Mouse (Mus musculus): ENCODE results near the gene Hbq1b. TPM values are rescaled to one million over a fixed set of nuclear protein-coding genes. Genes with fewer than 3 reads are reported as not detected.
"Not testable (repeated sequence)": the region's sequence is repeated elsewhere in the genome, so short reads cannot be mapped to it uniquely, and the experiment has no call there.

Hbq1b gene
- polyA plus RNA-seq (2012; rRNA removed), result 1.9 and 2.1 TPM in 2 replicates

- H3K4me1 ChIP-seq (ENCODE audit: control insufficient read depth, insufficient read depth, low read length); H3K27ac ChIP-seq (ENCODE audit: insufficient read depth, low read length): not testable (repeated sequence)
- TF ChIP-seq CTCF (IDR thresholded peaks at IDR 0.05; ENCODE audit: extremely low read depth, insufficient read depth, low read length), result peak; percentile 52
- H3K4me3 ChIP-seq (ENCODE audit: insufficient read depth, low read length), result peak within 1 kb of the TSS; percentile 35; the same call in 1 of the 2 replicates
These were observed at the start of gene Hbq1b for GRCm38 (mm10) chr11:32286695-32287492. TSS of gene Hbq1b (plus strand) at chr11:32286965.

- TF ChIP-seq CTCF (IDR thresholded peaks at IDR 0.05; ENCODE audit: extremely low read depth, insufficient read depth, low read length) (no peak), POLR2A (IDR thresholded peaks at IDR 0.05; ENCODE audit: extremely low read depth, insufficient read depth, low read length) (no peak)
- peaks cover 15% of the 10 kb centered on the region for H3K4me1 ChIP-seq (ENCODE audit: control insufficient read depth, insufficient read depth, low read length)
- H3K4me3 ChIP-seq (ENCODE audit: insufficient read depth, low read length), result no peak overlapping the region
- H3K27ac ChIP-seq (ENCODE audit: insufficient read depth, low read length), result no peak overlapping the region
These were observed 49.4 kb upstream of the Hbq1b start for GRCm38 (mm10) chr11:32237411-32237795.

- no peak overlapping the region for H3K27ac ChIP-seq (ENCODE audit: insufficient read depth, low read length)
- no peak overlapping the region for H3K4me3 ChIP-seq (ENCODE audit: insufficient read depth, low read length)
- TF ChIP-seq POLR2A (IDR thresholded peaks at IDR 0.05; ENCODE audit: extremely low read depth, insufficient read depth, low read length) (no peak), CTCF (IDR thresholded peaks at IDR 0.05; ENCODE audit: extremely low read depth, insufficient read depth, low read length) (peak; percentile 93)
- H3K4me1 ChIP-seq (ENCODE audit: control insufficient read depth, insufficient read depth, low read length), result peaks cover 23% of the 10 kb centered on the region
These were observed 48.5 kb upstream of the Hbq1b start for GRCm38 (mm10) chr11:32238093-32238860.

- TF ChIP-seq POLR2A (IDR thresholded peaks at IDR 0.05; ENCODE audit: extremely low read depth, insufficient read depth, low read length), result no peak
- TF ChIP-seq CTCF (IDR thresholded peaks at IDR 0.05; ENCODE audit: extremely low read depth, insufficient read depth, low read length), result no peak
- H3K4me3 ChIP-seq (ENCODE audit: insufficient read depth, low read length), result no peak overlapping the region
- no peak overlapping the region for H3K27ac ChIP-seq (ENCODE audit: insufficient read depth, low read length)
These were observed 45.4 kb upstream of the Hbq1b start for GRCm38 (mm10) chr11:32241391-32241790.

GRCm38 (mm10) chr11:32242209-32242608 is 44.6 kb upstream of the Hbq1b start:
- no peak overlapping the region for H3K27ac ChIP-seq (ENCODE audit: insufficient read depth, low read length)
- TF ChIP-seq POLR2A (IDR thresholded peaks at IDR 0.05; ENCODE audit: extremely low read depth, insufficient read depth, low read length) (no peak), CTCF (IDR thresholded peaks at IDR 0.05; ENCODE audit: extremely low read depth, insufficient read depth, low read length) (no peak)
- no peak overlapping the region for H3K4me3 ChIP-seq (ENCODE audit: insufficient read depth, low read length)
- H3K4me1 ChIP-seq (ENCODE audit: control insufficient read depth, insufficient read depth, low read length), result peaks cover 22% of the 10 kb centered on the region

More at GRCm38 (mm10) chr11:32241391-32241790, 45.4 kb upstream of the Hbq1b start:
- peaks cover 23% of the 10 kb centered on the region for H3K4me1 ChIP-seq (ENCODE audit: control insufficient read depth, insufficient read depth, low read length)

GRCm38 (mm10) chr11:32243205-32243955 is 43.4 kb upstream of the Hbq1b start:
- no peak for TF ChIP-seq CTCF (IDR thresholded peaks at IDR 0.05; ENCODE audit: extremely low read depth, insufficient read depth, low read length)
- no peak for TF ChIP-seq POLR2A (IDR thresholded peaks at IDR 0.05; ENCODE audit: extremely low read depth, insufficient read depth, low read length)
- no peak overlapping the region for H3K4me3 ChIP-seq (ENCODE audit: insufficient read depth, low read length)
- H3K27ac ChIP-seq (ENCODE audit: insufficient read depth, low read length), result no peak overlapping the region
- H3K4me1 ChIP-seq (ENCODE audit: control insufficient read depth, insufficient read depth, low read length), result peaks cover 16% of the 10 kb centered on the region

- 0 out of 2 replicates have a peak overlapping the region, but pooled peaks have one; percentile 3 for H3K27ac ChIP-seq (ENCODE audit: insufficient read depth, low read length)
- peaks cover 16% of the 10 kb centered on the region for H3K4me1 ChIP-seq (ENCODE audit: control insufficient read depth, insufficient read depth, low read length)
- H3K4me3 ChIP-seq (ENCODE audit: insufficient read depth, low read length), result no peak overlapping the region
- TF ChIP-seq CTCF (IDR thresholded peaks at IDR 0.05; ENCODE audit: extremely low read depth, insufficient read depth, low read length) (no peak), POLR2A (IDR thresholded peaks at IDR 0.05; ENCODE audit: extremely low read depth, insufficient read depth, low read length) (no peak)
These were observed 42.7 kb upstream of the Hbq1b start for GRCm38 (mm10) chr11:32244064-32244463.

- Histone ChIP-seq H3K4me1 (ENCODE audit: control insufficient read depth, insufficient read depth, low read length) (peaks cover 16% of the 10 kb centered on the region), H3K4me3 (ENCODE audit: insufficient read depth, low read length) (no peak overlapping the region), H3K27ac (ENCODE audit: insufficient read depth, low read length) (0 out of 2 replicates have a peak overlapping the region, but pooled peaks have one; percentile 3)
- no peak for TF ChIP-seq POLR2A (IDR thresholded peaks at IDR 0.05; ENCODE audit: extremely low read depth, insufficient read depth, low read length)
- TF ChIP-seq CTCF (IDR thresholded peaks at IDR 0.05; ENCODE audit: extremely low read depth, insufficient read depth, low read length), result no peak
These were observed 42.1 kb upstream of the Hbq1b start for GRCm38 (mm10) chr11:32244617-32245016.

GRCm38 (mm10) chr11:32245614-32246013 is 41.2 kb upstream of the Hbq1b start:
- TF ChIP-seq POLR2A (IDR thresholded peaks at IDR 0.05; ENCODE audit: extremely low read depth, insufficient read depth, low read length) (no peak), CTCF (IDR thresholded peaks at IDR 0.05; ENCODE audit: extremely low read depth, insufficient read depth, low read length) (no peak)
- Histone ChIP-seq H3K4me3 (ENCODE audit: insufficient read depth, low read length) (no peak overlapping the region), H3K27ac (ENCODE audit: insufficient read depth, low read length) (no peak overlapping the region), H3K4me1 (ENCODE audit: control insufficient read depth, insufficient read depth, low read length) (peaks cover 16% of the 10 kb centered on the region)
